Mouse (Mus musculus) erythroblast, embryonic 14.5 days (primary cell): Measurements from ENCODE around the gene Lrit3. TPM values are rescaled to one million over a fixed set of nuclear protein-coding genes. Genes with fewer than 3 reads are reported as not detected.

Experiments
- H3K27me3 ChIP-seq: 2 replicates; pipeline ENCODE4 v1.6.1; 2012; ENCODE audit warnings: inconsistent platforms; ENCODE audit not compliant: control insufficient read depth
- H3K36me3 ChIP-seq: 2 replicates; pipeline ENCODE4 v1.6.1; 2012; ENCODE audit warnings: mild to moderate bottlenecking, inconsistent platforms; ENCODE audit not compliant: control insufficient read depth
- H3K4me1 ChIP-seq: 2 replicates; pipeline ENCODE4 v1.6.1; 2012; ENCODE audit warnings: inconsistent platforms; ENCODE audit not compliant: control insufficient read depth
- H3K4me3 ChIP-seq: replicated peaks from 2 replicates; pipeline ENCODE3; 2012; ENCODE audit warnings: moderate library complexity, mild to moderate bottlenecking, inconsistent platforms
- H3K9me3 ChIP-seq: 2 replicates; pipeline ENCODE4 v1.6.1; 2012; ENCODE audit warnings: low read length, inconsistent platforms, mixed read lengths; ENCODE audit not compliant: control insufficient read depth
- GATA1 ChIP-seq: IDR thresholded peaks from 2 replicates; pipeline ENCODE4 v1.6.1; 2012; ENCODE audit warnings: low read length, inconsistent platforms, mixed read lengths
- TAL1 ChIP-seq: IDR thresholded peaks from 3 replicates; pipeline ENCODE4 v1.6.1; 2012; ENCODE audit warnings: low read length, inconsistent platforms, mixed read lengths
- polyA plus RNA-seq: library from polyadenylated mRNA; stranded (reverse); fragments of >175 nt; gene quantifications from 2 replicates; pipeline ENCODE4 v1.2.3, GENCODE M21; 2012

Gene Lrit3
- 0.02 TPM in 1 of 2 replicates, not detected in the other for polyA plus RNA-seq

DNA sequence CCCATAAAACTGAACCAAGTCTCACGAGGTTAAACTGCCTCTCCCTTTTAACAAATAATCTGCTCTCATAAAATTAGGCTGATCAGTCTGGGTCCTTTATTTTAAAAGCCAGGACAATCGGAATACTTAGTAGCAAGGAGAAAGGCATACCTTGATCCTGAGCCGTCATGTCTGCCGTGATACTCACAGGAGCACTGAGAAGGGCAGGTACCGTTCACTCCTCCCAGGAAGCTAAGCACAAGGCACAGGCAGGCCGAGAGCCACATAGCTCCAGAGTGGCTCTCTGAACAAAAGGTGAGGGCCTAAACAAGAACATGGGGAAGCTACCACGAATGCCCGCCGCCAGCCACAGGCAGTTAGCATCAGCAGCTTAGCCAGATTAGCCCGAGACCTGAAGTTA lies at the start of gene Lrit3:
Lrit3 (minus strand) TSS at position 266 of the 400 bp plus-strand sequence.
- TF ChIP-seq GATA1 (no peak), TAL1 (no peak)
- Histone ChIP-seq H3K4me3 (no peak within 1 kb of the TSS), H3K36me3 (no peaks in the 10 kb centered on the region), H3K4me1 (no peaks in the 10 kb centered on the region), H3K9me3 (no peaks in the 10 kb centered on the region), H3K27me3 (no peaks in the 10 kb centered on the region)

- Histone ChIP-seq H3K9me3 (no peaks in the 10 kb centered on the region), H3K36me3 (no peaks in the 10 kb centered on the region), H3K4me3 (no peak overlapping the region), H3K4me1 (no peaks in the 10 kb centered on the region), H3K27me3 (no peaks in the 10 kb centered on the region)
- TF ChIP-seq GATA1 (no peak), TAL1 (no peak)
Observed at GRCm38 (mm10) chr3:129846846-129847245, 43.0 kb upstream of the Lrit3 start.

DNA sequence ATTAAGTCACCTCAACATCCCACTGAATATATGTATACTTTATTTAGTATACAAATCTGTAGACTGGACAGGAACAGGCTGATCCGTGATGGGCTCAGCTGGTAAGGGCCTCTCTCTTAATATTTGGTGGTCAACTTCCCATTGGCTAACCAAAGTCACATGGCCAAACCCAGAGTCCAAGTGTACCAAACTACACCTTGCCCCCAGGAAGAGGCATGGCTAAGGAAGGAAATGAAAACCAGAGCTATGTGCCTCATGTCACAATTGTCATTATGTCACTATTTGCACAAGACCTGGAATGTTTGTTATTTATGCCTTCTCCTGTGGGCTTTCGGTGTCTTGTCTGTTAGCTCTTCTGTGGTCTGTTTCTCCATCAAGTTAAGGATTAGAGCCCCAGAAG lies 42.0 kb upstream of the Lrit3 start:
- Histone ChIP-seq H3K27me3 (no peaks in the 10 kb centered on the region), H3K4me1 (no peaks in the 10 kb centered on the region), H3K9me3 (no peaks in the 10 kb centered on the region), H3K4me3 (no peak overlapping the region), H3K36me3 (no peaks in the 10 kb centered on the region)
- no peak for TF ChIP-seq TAL1
- TF ChIP-seq GATA1 = no peak

GRCm38 (mm10) chr3:129838017-129838416 lies 34.2 kb upstream of the Lrit3 start:
- no peak for TF ChIP-seq GATA1
- TF ChIP-seq TAL1 = no peak
- Histone ChIP-seq H3K9me3 (no peaks in the 10 kb centered on the region), H3K4me3 (peak overlapping the region; percentile 7), H3K27me3 (peaks cover 2% of the 10 kb centered on the region; the same call in 1 of the 2 replicates), H3K4me1 (no peaks in the 10 kb centered on the region), H3K36me3 (no peaks in the 10 kb centered on the region)

- TF ChIP-seq TAL1 = no peak
- TF ChIP-seq GATA1 = no peak
- no peaks in the 10 kb centered on the region for H3K36me3 ChIP-seq
- H3K4me1 ChIP-seq = no peaks in the 10 kb centered on the region
- H3K4me3 ChIP-seq = peak overlapping the region; percentile 32
- no peaks in the 10 kb centered on the region for H3K9me3 ChIP-seq
- peaks cover 5% of the 10 kb centered on the region; the same call in 1 of the 2 replicates for H3K27me3 ChIP-seq
Observed at GRCm38 (mm10) chr3:129836965-129837364, 33.1 kb upstream of the Lrit3 start.

DNA sequence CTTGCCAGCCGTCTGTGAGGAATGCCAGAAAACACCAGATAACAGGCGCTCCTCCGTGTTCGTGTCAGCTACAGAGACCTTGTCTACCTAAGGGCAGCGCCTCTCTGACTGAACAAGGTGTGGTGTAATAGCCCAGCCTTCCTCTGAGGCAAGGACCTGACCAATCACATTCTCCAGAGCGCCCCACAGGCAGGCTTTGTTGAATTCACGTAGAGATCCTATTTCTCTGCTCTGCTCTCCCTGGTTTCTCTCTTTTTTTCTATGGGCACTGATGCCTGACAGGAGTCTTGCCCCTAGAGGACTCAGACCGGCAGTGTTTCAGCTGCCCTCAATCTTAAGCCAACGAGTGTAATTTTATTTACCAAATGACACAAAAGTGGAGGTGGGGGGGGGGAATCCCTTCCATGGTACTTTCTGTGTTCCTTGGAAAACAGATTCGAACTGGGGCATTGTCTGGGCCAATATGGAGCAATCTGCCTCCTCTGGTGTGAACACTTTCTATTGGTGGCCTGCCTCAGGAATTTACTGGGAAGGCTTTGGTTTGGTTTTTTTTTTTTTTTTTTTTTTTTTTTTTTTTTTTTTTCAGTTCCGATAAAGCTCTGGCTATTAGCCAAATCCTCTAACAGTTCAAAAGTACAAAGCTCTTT lies 32.3 kb upstream of the Lrit3 start:
- H3K4me3 ChIP-seq = no peak overlapping the region

GRCm38 (mm10) chr3:129835388-129835934 lies 31.6 kb upstream of the Lrit3 start, which contains the start of gene Cfi:
Gene Cfi, plus strand, starts transcription at chr3:129835884.
- Histone ChIP-seq H3K9me3 (no peaks in the 10 kb centered on the region), H3K4me1 (peaks cover 12% of the 10 kb centered on the region), H3K4me3 (no peak within 1 kb of the TSS), H3K36me3 (no peaks in the 10 kb centered on the region), H3K27me3 (peaks cover 5% of the 10 kb centered on the region; the same call in 1 of the 2 replicates)
- TF ChIP-seq GATA1 (no peak), TAL1 (no peak)

More for the DNA sequence above, 32.3 kb upstream of the Lrit3 start:
- no peaks in the 10 kb centered on the region for H3K36me3 ChIP-seq
- H3K9me3 ChIP-seq = no peaks in the 10 kb centered on the region
- peaks cover 5% of the 10 kb centered on the region; the same call in 1 of the 2 replicates for H3K27me3 ChIP-seq
- peaks cover 7% of the 10 kb centered on the region for H3K4me1 ChIP-seq
- no peak for TF ChIP-seq GATA1
- no peak for TF ChIP-seq TAL1

DNA sequence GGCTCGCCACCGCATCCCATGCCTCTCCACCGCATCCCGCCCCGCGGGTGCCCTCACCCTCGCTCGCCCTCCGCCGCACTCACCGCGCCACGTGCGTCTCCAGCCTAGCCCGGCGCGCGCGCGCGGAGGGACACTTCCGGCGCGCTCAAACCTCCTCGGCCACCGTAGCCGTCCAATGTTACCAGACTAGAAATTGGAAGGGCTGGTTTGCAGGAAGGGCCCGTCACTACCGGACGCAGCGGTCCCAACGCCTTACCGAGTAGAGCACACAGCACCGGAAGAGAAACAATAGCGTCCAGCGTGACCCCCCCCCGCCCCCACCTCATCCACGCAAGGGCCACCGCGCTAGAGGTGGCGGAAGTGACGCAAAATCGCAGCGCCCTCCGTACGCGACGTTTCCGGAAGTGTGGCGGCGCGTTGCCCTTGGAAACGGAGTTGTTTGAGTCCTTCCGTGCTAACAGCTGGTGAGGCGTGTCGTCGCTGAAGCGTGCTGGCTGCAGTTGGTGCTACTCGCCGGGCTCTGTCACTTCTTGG lies 27.3 kb upstream of the Lrit3 start, which contains the start of gene Gar1:
Gar1 (minus strand) TSS at position 362 of the 534 bp plus-strand sequence.
- H3K9me3 ChIP-seq = no peaks in the 10 kb centered on the region
- H3K27me3 ChIP-seq = peaks cover 5% of the 10 kb centered on the region; the same call in 1 of the 2 replicates
- peaks cover 21% of the 10 kb centered on the region for H3K36me3 ChIP-seq
- TF ChIP-seq TAL1 = no peak
- no peak for TF ChIP-seq GATA1
- H3K4me3 ChIP-seq = peak within 1 kb of the TSS; percentile 94
- peaks cover 35% of the 10 kb centered on the region for H3K4me1 ChIP-seq

DNA sequence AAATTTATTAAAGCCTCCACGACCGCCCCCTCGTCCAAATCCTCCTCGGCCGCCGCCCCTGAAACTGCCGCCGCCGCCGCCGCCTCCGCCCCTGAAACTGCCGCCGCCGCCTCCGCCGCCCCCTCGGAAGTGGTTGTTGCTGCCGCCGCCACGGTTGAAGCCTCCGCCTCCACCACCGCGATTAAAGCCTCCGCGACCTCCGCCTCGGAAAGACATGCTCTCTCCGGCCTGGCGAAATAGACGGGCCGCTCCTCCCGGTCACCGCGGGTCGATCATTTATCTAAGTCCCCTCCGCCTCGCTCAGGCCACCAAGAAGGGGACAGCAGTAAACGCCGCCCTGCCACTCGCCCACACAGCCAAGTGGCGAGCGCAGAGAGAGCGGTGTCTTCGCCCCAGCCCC lies 26.8 kb upstream of the Lrit3 start:
- peaks cover 5% of the 10 kb centered on the region; the same call in 1 of the 2 replicates for H3K27me3 ChIP-seq
- H3K4me3 ChIP-seq = peak overlapping the region; percentile 94
- no peaks in the 10 kb centered on the region for H3K9me3 ChIP-seq
- TF ChIP-seq GATA1 (no peak), TAL1 (no peak)
- H3K4me1 ChIP-seq = peaks cover 35% of the 10 kb centered on the region
- peaks cover 23% of the 10 kb centered on the region for H3K36me3 ChIP-seq

DNA sequence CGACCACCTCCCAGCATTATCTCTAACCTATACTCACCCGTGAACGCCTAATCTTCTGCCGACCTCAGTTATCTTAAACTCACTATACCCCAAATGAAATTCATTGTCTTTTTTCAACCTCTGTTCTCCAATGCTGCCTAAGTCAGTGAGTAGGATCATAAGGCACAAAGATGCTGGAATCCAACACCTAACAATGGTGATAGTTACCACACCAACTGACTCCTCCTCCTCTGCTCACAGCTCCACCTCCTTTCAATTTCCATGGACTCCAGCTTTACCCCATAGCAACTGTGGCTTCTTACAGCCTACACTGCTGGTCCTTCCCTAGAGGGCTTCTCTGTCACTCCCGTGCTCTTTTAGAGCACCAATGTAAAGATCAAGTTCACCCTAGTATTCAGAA lies 23.9 kb upstream of the Lrit3 start:
- H3K4me1 ChIP-seq = peaks cover 35% of the 10 kb centered on the region
- H3K36me3 ChIP-seq = peaks cover 48% of the 10 kb centered on the region
- no peak overlapping the region for H3K4me3 ChIP-seq
- H3K9me3 ChIP-seq = no peaks in the 10 kb centered on the region
- peaks cover 3% of the 10 kb centered on the region; the same call in 1 of the 2 replicates for H3K27me3 ChIP-seq
- TF ChIP-seq TAL1 = no peak
- TF ChIP-seq GATA1 = no peak
